Mouse (Mus musculus) intestine, embryonic 16.5 days (tissue): ENCODE measurements at regions not wholly inside any gene's neighbourhood (a gene's known extent, or its start where the extent isn't known, plus 50 kb on each side); places are given as distances from the start of the nearest gene placed in this dataset.

Experiments
- ATAC-seq: fragments of 200-750 bp; cut with Nextera tagmentation; 2 replicates; pipeline ENCODE4 v1.8.0; 2017; ENCODE audit warnings: moderate TSS enrichment, moderate library complexity
- H3K27ac ChIP-seq: fragments of 300-500 bp; sonication (generic); 2 replicates; pipeline ENCODE4 v1.5.1; 2014; ENCODE audit warnings: mild to moderate bottlenecking, low read length
- H3K27me3 ChIP-seq: fragments of 300-500 bp; sonication (generic); replicated peaks from 2 replicates; pipeline ENCODE4 v1.6.1; 2014; ENCODE audit warnings: low read length, control low read depth, mixed read lengths; ENCODE audit not compliant: control insufficient read depth, insufficient read depth
- H3K36me3 ChIP-seq: fragments of 300-500 bp; sonication (generic); 2 replicates; pipeline ENCODE4 v1.6.1; 2014; ENCODE audit warnings: low read length, control low read depth; ENCODE audit not compliant: control insufficient read depth, insufficient read depth
- H3K4me1 ChIP-seq: fragments of 300-500 bp; sonication (generic); 2 replicates; pipeline ENCODE4 v1.6.1; 2014; ENCODE audit warnings: low read length, control low read depth, mixed read lengths; ENCODE audit not compliant: control insufficient read depth, insufficient read depth
- H3K4me2 ChIP-seq: fragments of 300-500 bp; sonication (generic); 2 replicates; pipeline ENCODE4 v1.6.1; 2014; ENCODE audit warnings: low read depth, low read length, control low read depth
- H3K4me3 ChIP-seq: fragments of 300-500 bp; sonication (generic); 2 replicates; pipeline ENCODE4 v1.5.1; 2014; ENCODE audit warnings: mild to moderate bottlenecking, low read length
- H3K9ac ChIP-seq: fragments of 300-500 bp; sonication (generic); 2 replicates; pipeline ENCODE4 v1.6.1; 2014; ENCODE audit warnings: low read depth, low read length
- H3K9me3 ChIP-seq: fragments of 300-500 bp; sonication (generic); 2 replicates; pipeline ENCODE4 v1.6.1; 2016; ENCODE audit warnings: low read length, control low read depth; ENCODE audit not compliant: control insufficient read depth
- WGBS: fragments of 180-500 bp; shearing (Covaris S2); extraction: QIAGEN DNeasy Blood & Tissue Kit; methylation state at CpG from one replicate; pipeline ENCODE4 v1.1.7; 2014; 5-methylcytosine and 5-hydroxymethylcytosine counted together

GRCm38 (mm10) chr11:31808216-31808838 lies 63.7 kb upstream of the Cpeb4 start:
- H3K36me3 ChIP-seq: no peaks in the 10 kb centered on the region

GRCm38 (mm10) chr11:31810011-31810786 lies 61.8 kb upstream of the Cpeb4 start:
- 0 out of 2 replicates have a peak, but pooled peaks have one; percentile 1 for ATAC-seq
- peaks cover 25% of the 10 kb centered on the region for H3K4me1 ChIP-seq
- no peaks in the 10 kb centered on the region for H3K9me3 ChIP-seq
- H3K4me2 ChIP-seq: no peak overlapping the region
- H3K36me3 ChIP-seq: no peaks in the 10 kb centered on the region
- 49% methylated on average over 7 of the region's 7 CpGs for WGBS
- no peak overlapping the region; the same call in 1 of the 2 replicates for H3K9ac ChIP-seq
- no peaks in the 10 kb centered on the region for H3K27me3 ChIP-seq
- no peak overlapping the region for H3K4me3 ChIP-seq
- no peak overlapping the region for H3K27ac ChIP-seq

More at GRCm38 (mm10) chr11:31808216-31808838, 63.7 kb upstream of the Cpeb4 start:
- H3K4me1 ChIP-seq: peaks cover 32% of the 10 kb centered on the region
- no peak overlapping the region for H3K4me3 ChIP-seq
- ATAC-seq: peak; percentile 29
- 67% methylated on average over 5 of the region's 5 CpGs for WGBS
- 0 out of 2 replicates have a peak overlapping the region, but pooled peaks have one; percentile 10 for H3K4me2 ChIP-seq
- no peaks in the 10 kb centered on the region for H3K9me3 ChIP-seq
- H3K27ac ChIP-seq: peak overlapping the region; percentile 63
- H3K9ac ChIP-seq: peak overlapping the region; percentile 44; the same call in 1 of the 2 replicates
- no peaks in the 10 kb centered on the region for H3K27me3 ChIP-seq

- Histone ChIP-seq H3K27me3 (no peaks in the 10 kb centered on the region), H3K27ac (no peak overlapping the region), H3K36me3 (no peaks in the 10 kb centered on the region), H3K9ac (no peak overlapping the region), H3K4me3 (no peak overlapping the region), H3K4me2 (no peak overlapping the region), H3K9me3 (no peaks in the 10 kb centered on the region), H3K4me1 (peaks cover 25% of the 10 kb centered on the region)
- ATAC-seq: peak; percentile 56
- 45% methylated on average over 9 of the region's 9 CpGs for WGBS
These were observed 59.8 kb upstream of the Cpeb4 start for GRCm38 (mm10) chr11:31812215-31812614.

GRCm38 (mm10) chr11:31814616-31815015 lies 57.4 kb upstream of the Cpeb4 start:
- H3K27me3 ChIP-seq: no peaks in the 10 kb centered on the region
- ATAC-seq: no peak
- H3K27ac ChIP-seq: no peak overlapping the region
- H3K36me3 ChIP-seq: no peaks in the 10 kb centered on the region
- no peak overlapping the region for H3K4me3 ChIP-seq
- H3K4me1 ChIP-seq: peaks cover 7% of the 10 kb centered on the region
- H3K4me2 ChIP-seq: no peak overlapping the region
- H3K9ac ChIP-seq: no peak overlapping the region
- H3K9me3 ChIP-seq: no peaks in the 10 kb centered on the region
- WGBS: 80% methylated on average over 4 of the region's 4 CpGs

DNA sequence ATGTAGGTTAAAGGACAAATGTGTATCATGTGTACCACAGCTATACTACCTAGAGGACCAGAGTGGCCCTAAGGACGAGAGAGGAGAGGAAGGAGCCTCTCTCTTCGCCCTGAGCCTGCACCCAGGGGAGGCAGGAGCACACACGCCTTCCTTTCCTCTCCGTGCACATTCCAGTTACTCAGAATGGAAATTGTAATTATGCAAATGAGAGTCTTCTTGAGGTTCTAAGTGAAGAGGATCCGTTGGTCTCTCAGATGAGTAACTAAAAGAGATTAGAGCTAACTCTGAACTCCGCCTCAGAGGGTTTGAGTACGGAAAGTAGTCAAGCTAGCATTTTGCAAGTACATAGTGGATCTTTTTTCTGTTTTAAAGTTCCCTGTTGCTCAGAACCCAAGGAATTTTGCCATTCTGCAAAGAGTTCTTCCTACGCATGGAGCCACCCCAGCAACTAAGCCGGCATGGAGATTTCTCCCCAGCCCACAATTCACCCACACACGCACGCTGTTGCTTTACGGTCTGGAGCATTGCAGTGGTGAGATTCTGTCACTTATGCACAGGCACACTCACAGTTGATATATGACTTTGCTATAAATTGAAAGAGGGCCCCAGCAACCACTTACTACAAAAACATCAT lies 56.0 kb upstream of the Cpeb4 start:
- no peak for ATAC-seq
- no peaks in the 10 kb centered on the region for H3K9me3 ChIP-seq
- no peaks in the 10 kb centered on the region for H3K36me3 ChIP-seq
- 72% methylated on average over 12 of the region's 12 CpGs for WGBS
- no peaks in the 10 kb centered on the region for H3K27me3 ChIP-seq
- no peak overlapping the region for H3K4me2 ChIP-seq
- H3K27ac ChIP-seq: no peak overlapping the region
- no peak overlapping the region for H3K4me3 ChIP-seq
- H3K9ac ChIP-seq: no peak overlapping the region
- no peaks in the 10 kb centered on the region for H3K4me1 ChIP-seq

DNA sequence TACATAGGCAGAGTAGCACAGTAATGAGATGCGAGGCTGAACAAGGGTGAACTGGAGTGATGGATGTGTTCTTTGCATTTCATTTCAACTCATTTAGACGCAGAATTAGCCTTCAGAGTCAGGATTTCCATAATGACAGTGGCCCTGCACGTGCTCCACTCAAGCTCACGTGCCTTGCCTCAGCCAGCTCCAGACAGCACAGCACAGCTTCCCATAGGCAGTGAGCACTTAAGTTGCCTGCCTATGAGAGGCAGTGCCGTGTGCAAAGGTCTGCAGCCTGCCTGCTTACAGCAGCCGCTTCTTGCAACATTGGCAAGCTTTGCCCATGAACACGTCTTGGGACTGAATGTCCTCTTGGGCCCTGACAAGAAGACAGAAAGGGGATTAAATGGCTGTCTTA lies 54.0 kb upstream of the Cpeb4 start:
- no peak overlapping the region for H3K4me2 ChIP-seq
- no peaks in the 10 kb centered on the region for H3K36me3 ChIP-seq
- H3K27me3 ChIP-seq: no peaks in the 10 kb centered on the region
- H3K4me3 ChIP-seq: no peak overlapping the region
- ATAC-seq: no peak
- H3K4me1 ChIP-seq: no peaks in the 10 kb centered on the region; the same call in 1 of the 2 replicates
- no peak overlapping the region for H3K9ac ChIP-seq
- no peaks in the 10 kb centered on the region for H3K9me3 ChIP-seq
- H3K27ac ChIP-seq: no peak overlapping the region
- WGBS: 73% methylated on average over 7 of the region's 7 CpGs

DNA sequence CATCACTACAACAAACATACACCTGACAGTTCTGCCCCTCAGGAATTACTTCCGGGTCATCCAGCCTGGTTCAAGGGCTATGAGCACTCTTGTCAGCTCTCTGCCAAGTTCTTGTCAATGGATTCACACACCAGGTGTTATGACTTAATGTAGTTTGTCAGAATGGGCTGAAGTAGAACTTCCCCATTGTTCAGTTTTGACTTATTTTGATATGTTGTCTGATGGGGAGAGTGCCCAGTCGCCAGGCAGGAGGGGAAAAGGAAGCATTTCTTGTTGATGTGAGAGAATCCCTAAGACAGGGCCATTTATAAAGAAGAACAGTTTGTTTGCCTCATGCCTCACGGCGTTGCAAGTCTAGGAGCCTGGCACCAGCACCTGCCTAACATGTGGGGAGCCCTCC lies 52.0 kb upstream of the Cpeb4 start:
- Histone ChIP-seq H3K27ac (no peak overlapping the region), H3K4me1 (no peaks in the 10 kb centered on the region; the same call in 1 of the 2 replicates), H3K4me3 (no peak overlapping the region), H3K9ac (no peak overlapping the region), H3K4me2 (no peak overlapping the region), H3K36me3 (no peaks in the 10 kb centered on the region), H3K9me3 (no peaks in the 10 kb centered on the region), H3K27me3 (no peaks in the 10 kb centered on the region)
- WGBS: 84% methylated on average over 4 of the region's 4 CpGs
- no peak for ATAC-seq

DNA sequence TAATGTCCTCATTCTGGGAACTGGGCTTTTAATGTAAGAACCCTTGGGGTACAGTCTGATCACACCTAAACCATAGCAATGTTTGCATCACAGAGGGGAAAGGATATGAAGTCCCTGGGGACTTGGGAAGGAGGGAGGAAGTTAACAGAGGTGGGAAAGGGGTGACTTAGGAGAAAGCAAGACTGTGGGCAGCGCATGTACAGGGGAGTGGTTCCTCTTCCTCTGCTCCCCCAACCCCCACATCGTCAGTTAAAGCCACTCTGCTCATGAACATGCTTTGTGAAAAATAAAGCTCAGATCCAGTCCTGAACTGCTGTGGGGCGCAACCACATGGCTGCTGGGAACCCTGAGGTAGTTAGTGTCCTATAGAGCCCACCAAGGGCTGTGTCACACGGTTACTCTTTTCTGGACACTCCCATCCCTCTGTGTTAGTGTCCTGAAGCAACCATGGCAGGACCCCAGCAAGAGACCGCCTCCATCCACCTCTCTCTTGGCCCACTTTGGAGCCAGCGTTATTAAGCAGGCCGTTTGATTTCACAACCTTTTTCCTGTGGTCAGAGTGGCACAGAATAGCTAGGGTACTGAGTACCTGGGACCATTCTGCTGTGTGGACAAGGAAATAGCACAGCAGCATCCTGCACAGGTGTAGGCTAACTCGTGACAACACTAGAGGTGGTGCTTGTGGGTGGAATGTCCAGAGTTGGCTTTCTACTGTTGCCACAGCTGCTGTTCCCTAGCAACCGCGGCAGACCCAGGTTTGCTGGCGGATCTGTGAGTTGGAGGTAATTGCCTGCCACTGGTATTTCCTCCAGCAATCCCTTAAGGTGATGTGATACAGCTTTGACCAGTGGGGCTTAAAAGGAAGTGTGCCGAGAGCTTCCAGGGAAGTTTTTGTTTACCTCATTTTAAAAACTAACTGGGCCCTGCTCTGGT lies 50.3 kb upstream of the Cpeb4 start:
- Histone ChIP-seq H3K9ac (no peak overlapping the region), H3K4me3 (no peak overlapping the region), H3K4me1 (peaks cover 5% of the 10 kb centered on the region; the same call in 1 of the 2 replicates), H3K9me3 (no peaks in the 10 kb centered on the region), H3K4me2 (no peak overlapping the region), H3K27ac (no peak overlapping the region), H3K36me3 (no peaks in the 10 kb centered on the region), H3K27me3 (no peaks in the 10 kb centered on the region)
- WGBS: 42% methylated on average over 12 of the region's 12 CpGs
- peak; percentile 63 for ATAC-seq
